Mouse (Mus musculus): ENCODE measurements around the gene Dpy30.
"Not testable (repeated sequence)": the region's sequence is repeated elsewhere in the genome, so short reads cannot be mapped to it uniquely, and the experiment has no call there.

Dpy30 gene

GRCm38 (mm10) chr17:74323844-74324243 is at the start of gene Dpy30:
TSS of gene Dpy30 (minus strand) at chr17:74323944.
- DNase-seq (ENCODE audit: low spot score), result no peak

DNA sequence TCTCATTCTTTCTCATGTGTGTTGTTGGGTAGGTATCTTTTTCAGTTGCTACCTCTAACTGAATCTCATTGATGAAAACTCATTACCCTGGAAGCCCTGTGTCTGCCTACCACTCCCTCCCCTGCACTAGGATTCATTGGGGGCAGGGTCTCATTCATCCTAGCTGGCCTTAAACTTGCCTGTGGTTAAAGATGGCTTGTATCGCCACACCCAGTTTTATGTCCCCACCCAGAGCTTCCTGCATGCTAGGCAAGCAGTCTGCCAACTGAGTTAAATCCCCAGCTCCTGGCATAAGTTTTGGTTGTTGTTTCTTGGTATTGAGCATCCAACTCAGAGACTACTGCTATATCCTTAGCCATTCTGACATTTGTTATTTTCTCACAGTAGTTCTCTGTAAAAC is 39.8 kb upstream of the Dpy30 start:
- DNase-seq (ENCODE audit: low spot score), result no peak

GRCm38 (mm10) chr17:74341151-74341550 is 17.4 kb upstream of the Dpy30 start:
- no peak for DNase-seq (ENCODE audit: low spot score)

DNA sequence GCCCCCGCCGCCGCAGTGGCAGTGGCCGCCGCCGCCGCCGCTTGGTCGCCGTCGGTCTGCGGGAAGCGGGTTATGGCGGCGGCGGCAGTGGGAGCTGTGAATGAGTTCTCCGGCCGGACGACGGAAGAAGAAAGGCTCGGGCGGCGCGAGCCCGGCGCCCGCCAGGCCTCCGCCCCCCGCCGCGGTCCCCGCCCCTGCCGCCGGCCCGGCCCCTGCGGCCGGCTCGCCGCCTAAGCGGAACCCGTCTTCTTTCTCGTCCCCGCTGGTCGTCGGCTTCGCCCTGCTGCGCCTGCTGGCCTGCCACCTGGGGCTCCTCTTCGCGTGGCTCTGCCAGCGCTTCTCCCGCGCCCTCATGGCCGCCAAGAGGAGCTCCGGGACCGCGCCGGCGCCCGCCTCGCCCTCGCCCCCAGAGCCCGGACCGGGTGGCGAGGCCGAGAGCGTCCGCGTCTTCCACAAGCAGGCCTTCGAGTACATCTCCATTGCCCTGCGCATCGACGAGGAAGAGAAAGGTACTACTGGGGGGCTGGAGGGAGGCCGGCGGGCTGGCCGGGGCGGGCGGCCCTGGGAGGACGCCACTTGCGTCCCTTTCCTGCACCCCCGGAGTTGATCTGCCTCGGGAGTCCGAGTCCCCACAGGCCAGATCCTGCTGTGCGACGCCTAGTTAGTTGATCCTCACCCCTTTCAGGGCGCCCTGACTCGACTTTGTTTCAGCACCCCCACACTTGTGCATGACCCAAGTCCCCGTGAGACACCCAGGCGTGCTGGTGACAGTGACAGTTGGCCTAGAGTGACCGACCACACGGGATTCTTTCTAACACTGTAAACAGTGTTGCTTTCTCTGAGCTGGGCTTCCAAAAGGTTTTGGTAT is 15.4 kb upstream of the Dpy30 start, which contains the start of gene Spast:
Gene Spast, plus strand, starts transcription at position 51 of the 868 bp plus-strand sequence.
- peak; percentile 17 for DNase-seq (ENCODE audit: low spot score)

- peak; percentile 68 for DNase-seq (ENCODE audit: low spot score)
Observed at GRCm38 (mm10) chr17:74338225-74338931, 14.6 kb upstream of the Dpy30 start.

DNA sequence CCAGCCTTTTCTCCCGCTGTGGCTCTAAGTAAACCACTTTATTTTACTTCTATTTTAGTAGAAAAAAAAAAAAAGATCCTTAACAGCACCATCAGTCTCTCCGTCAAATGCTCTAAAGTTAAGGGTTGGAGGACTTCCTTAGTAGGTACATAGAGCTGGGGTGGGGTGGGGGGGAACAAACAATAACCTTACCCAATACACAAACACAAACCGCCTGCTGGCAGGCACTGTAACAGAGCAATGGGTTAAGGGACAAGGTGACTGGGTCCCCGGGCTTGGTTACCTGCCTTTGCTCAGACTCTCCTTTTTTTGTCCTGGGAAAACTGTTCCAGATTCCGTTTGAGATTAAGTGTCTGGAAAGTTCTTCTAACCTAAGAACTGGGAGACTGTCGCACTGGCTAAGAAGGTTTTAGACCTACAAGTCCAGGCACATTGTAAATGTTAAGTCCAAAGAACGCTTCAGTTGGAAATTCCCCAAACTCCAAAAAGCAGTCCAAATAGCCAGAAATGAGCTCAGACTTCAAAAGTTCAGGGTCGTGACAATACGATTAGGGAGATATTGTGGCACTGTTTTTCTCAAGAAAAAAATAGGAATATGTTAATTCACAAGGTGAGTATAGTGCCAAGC is 7.4 kb upstream of the Dpy30 start:
- no peak for DNase-seq (ENCODE audit: low spot score)

DNA sequence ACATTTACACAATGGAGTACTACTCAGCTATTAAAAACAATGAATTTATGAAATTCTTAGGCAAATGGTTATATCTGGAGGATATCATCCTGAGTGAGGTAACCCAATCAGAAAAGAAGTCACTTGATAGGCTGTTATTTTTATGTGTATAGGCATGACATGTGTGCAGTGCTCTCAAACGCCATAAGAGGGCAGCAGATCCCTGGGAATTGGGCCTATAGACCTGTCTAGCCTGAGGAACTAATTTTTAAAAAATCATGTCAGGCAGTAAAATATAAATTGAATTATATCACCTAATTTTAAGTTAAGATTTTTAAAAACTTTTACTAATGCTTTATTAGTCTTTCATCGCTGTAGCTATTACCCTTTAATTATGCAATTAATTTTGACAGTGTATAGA is 4.4 kb upstream of the Dpy30 start:
- not testable (repeated sequence) for DNase-seq (ENCODE audit: low spot score)

DNA sequence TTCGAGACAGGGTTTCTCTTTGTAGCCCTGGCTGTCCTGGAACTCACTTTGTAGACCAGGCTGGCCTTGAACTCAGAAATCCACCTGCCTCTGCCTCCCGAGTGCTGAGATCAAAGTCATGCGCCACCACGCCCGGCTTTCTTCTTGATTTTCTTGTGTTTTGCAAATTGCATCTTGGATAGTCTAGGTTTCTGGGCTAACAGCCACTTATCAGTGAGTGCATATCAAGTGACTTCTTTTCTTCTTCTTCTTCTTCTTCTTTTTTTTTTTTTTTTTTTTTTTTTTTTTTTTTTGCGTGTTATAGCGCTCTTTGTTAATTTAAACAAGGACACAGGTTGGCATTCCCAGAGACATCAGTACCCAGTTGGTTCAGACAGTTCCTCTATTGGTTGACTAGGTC is 3.5 kb upstream of the Dpy30 start:
- not testable (repeated sequence) for DNase-seq (ENCODE audit: low spot score)

DNA sequence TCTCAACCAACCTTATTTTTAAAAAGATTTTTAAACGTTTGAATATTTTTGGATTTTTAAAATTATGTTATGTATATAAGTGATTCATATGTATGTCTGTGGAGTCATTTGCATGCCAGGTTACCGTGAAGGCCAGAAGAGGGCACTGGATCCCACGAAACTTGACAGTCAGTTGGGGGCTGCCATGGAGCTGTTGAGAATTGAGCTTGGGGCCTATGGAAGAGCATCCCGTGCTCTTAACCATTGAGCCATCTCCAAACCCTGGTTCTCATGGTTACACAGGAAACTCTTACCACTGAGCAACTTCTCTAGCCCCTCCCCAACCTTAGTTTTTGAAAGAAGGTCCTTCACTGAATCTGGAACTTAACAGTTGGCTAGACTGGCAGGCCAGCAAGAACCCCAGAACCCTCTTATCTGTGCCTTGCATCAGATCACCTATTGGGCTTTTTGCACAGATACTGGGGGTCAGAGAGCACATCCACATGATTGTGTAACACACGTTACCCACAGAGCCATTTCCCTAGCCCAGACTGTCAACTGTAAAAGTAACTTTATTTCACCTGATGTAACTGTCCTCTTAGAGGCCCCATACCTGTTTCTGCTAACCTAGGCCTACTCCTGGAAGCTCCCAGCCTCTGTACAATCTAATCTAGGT is 1.2 kb downstream of the Dpy30 start:
- no peak for DNase-seq (ENCODE audit: low spot score)

DNA sequence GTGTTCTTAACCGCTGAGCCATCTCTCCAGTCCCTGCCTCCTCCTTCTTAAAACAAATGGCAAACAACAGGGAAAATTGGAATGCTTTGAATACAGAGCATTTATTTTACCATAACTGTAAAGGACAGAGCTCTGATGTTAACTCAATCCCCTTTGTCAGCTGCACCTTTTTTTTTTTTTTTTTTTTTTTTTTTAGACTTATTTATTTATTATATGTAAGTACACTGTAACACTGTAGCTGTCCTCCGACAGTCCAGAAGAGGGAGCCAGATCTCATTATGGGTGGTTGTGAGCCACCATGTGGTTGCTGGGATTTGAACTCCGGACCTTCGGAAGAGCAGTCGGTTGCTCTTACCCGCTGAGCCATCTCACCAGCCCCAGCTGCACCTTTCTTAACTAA is 5.0 kb downstream of the Dpy30 start:
- no peak for DNase-seq (ENCODE audit: low spot score)

GRCm38 (mm10) chr17:74316309-74316863 is 7.4 kb downstream of the Dpy30 start:
- peak; percentile 40 for DNase-seq (ENCODE audit: low spot score)

- no peak for DNase-seq (ENCODE audit: low spot score)
Observed at GRCm38 (mm10) chr17:74315445-74316308, 8.1 kb downstream of the Dpy30 start.

- no peak for DNase-seq (ENCODE audit: low spot score)
Observed at GRCm38 (mm10) chr17:74306021-74306420, 17.7 kb downstream of the Dpy30 start.

GRCm38 (mm10) chr17:74305616-74306015 is 18.1 kb downstream of the Dpy30 start:
- DNase-seq (ENCODE audit: low spot score), result no peak

GRCm38 (mm10) chr17:74304060-74304459 is 19.7 kb downstream of the Dpy30 start:
- DNase-seq (ENCODE audit: low spot score), result no peak

GRCm38 (mm10) chr17:74300089-74300488 is 23.7 kb downstream of the Dpy30 start:
- DNase-seq (ENCODE audit: low spot score), result no peak

GRCm38 (mm10) chr17:74296991-74297390 is 26.8 kb downstream of the Dpy30 start:
- DNase-seq (ENCODE audit: low spot score), result not testable (repeated sequence)

- DNase-seq (ENCODE audit: low spot score), result no peak
Observed at GRCm38 (mm10) chr17:74296076-74296823, 27.5 kb downstream of the Dpy30 start.

- DNase-seq (ENCODE audit: low spot score), result peak; percentile 37
Observed at GRCm38 (mm10) chr17:74295026-74295970, 28.4 kb downstream of the Dpy30 start, which contains the start of gene Memo1. TSS of gene Memo1 (minus strand) at chr17:74295521.
